Mouse (Mus musculus) megakaryocyte, adult 5-6 weeks (primary cell): ENCODE results near the gene Il21. TPM values are rescaled to one million over a fixed set of nuclear protein-coding genes. Genes with fewer than 3 reads are reported as not detected.

ENCODE experiments used
- ATAC-seq: 2 replicates; pipeline ENCODE4 v1.8.0; 2016; ENCODE audit warnings: mild to moderate bottlenecking, inconsistent platforms; ENCODE audit not compliant: poor library complexity, severe bottlenecking
- total RNA-seq, 2 experiments: library from RNA; stranded (forward) in 1 of 2; stranded (reverse) in 1 of 2; fragments of 153-499, 151-499 nt in 1 of 2; fragments of 221-1000, 200-1000 nt in 1 of 2; gene quantifications; 2 replicates each; pipeline versions ENCODE4 v1.2.3 to v1.2.4; 2015 to 2017

The Il21 gene
- not detected in 2 replicates for total RNA-seq (2015)
- total RNA-seq (2017) = not detected in 2 replicates

DNA sequence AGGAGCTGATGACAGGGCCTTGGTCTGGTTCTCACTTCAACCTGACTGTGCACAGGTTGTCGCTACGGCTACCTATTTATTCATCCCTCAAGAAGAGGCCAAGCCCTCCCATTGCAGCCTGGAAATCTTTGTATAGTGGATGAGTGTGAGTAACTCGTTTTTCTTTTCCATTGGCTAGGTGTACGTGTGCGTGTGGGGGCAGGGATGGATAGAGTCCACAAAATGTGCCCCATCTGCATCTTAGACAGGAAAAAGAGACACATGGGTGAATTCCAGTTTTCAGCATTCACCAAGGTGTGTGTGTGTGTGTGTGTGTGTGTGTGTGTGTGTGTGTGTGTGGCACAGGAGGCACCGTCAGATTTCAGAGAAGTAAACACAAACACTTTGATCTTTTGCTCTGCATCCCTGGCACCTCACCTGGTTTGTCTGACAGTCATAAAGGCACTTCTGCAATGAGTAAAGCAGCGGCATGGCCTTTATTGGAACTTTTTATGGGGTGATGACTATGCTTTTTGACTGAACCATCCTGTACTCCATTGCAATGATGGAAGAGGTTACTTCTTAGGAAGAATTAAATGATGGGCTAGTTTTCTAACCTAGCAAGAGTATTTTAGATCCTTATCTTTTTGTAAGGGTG, at the start of gene Il21:
TSS of gene Il21 (minus strand) at position 51 of the 637 bp plus-strand sequence.
- ATAC-seq = no peak

DNA sequence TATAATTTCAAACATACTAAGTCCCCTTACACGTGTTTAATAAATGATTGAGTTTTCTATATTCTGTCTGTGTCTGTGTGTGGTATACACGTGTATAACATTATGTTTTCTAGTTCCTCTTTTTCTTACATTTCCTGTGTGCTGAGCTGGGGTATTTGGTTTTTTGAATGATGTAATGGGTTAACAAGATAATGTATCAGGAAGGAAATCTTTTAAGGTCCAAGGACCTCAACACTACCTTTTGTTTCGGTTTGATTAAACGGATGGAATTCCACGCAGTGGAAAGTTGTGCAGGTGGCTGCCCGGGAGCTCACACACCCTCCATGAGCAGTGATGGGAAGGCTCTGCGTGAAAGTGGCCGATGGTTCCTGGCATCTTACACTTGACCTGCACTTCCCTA, 48.4 kb upstream of the Il21 start:
- peak; percentile 86 for ATAC-seq

GRCm38 (mm10) chr3:37280221-37280620, 47.8 kb upstream of the Il21 start:
- no peak for ATAC-seq

- no peak for ATAC-seq
Measured at GRCm38 (mm10) chr3:37274661-37275060, 42.2 kb upstream of the Il21 start.

DNA sequence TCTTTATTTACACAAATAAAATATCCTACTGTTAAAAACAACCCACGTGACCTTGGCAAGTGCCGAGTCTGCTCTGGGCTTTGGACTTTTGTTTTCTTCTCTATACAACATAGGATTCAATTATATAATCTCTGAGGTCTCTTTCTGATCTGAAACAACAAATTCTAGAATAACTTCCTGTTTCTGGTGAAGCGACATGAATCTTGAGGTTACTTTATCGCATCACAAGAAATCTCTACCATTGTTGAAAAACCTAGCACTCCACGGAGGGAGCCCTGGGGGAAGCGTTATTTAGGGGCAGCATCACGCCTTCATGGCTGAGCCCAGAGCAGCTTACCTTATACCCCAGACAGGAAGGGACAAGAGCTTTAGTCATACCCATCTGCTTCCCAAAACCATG, 40.7 kb upstream of the Il21 start:
- ATAC-seq = no peak

- ATAC-seq = peak; percentile 89
Measured at GRCm38 (mm10) chr3:37271209-37271608, 38.8 kb upstream of the Il21 start.

DNA sequence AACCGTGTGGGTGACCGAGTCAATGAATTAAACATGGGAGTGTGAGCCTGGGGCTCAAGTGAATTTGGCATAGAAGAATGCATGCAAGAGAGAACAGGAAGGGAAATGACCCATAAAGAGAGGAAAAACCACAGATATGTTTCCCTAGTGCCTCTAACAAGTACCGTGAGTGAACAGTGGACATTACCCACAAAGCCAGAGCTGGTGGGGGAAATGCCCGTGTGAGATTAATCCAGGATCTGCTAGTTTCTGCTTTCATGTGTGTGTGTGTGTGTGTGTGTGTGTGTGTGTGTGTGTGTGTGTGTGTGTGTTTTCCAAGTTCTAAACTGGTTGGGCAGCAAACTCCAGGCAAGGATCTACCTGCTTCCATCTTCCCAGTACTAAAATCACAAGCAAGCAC, 37.5 kb upstream of the Il21 start:
- no peak for ATAC-seq

DNA sequence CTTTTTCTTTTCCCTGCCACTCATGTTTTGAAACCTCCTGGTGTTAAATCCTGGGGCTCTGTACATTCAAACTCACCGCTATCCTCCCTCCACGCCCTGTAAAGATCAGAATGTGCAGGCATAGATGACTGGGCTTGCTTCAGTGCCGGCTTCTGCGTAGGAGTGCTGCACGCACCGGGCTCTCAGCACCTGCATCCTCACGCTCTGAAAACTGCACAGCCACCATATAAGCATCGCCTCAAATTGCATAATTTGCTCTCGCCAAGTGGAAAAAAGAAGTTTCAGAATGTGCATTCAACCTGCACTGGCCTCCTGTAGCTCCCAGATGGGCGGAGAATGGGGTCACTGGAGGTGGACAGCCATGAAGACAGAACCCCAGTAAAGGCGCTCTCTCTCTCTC, 35.9 kb upstream of the Il21 start:
- no peak for ATAC-seq

- no peak for ATAC-seq
Measured at GRCm38 (mm10) chr3:37259331-37259999, 27.0 kb upstream of the Il21 start.

DNA sequence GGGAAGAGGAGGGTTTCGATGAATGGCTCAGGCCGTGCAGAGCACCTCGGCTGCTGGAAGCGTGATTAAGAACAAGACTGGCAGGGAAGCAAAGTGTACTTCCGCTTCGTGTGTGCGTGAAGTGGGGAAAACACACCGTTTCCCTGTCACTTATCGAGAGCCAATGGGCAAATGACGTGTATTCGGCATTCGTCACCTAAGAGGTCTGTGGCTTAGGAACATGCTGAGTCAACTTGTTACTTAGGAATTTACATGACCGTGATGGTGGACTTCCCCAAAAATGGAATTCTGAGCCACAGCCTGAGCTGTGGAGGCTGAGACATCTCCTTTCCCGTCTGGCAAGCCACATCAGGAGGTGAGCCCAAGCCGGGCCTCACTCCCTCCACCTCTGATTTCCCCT, 25.3 kb upstream of the Il21 start:
- no peak for ATAC-seq

DNA sequence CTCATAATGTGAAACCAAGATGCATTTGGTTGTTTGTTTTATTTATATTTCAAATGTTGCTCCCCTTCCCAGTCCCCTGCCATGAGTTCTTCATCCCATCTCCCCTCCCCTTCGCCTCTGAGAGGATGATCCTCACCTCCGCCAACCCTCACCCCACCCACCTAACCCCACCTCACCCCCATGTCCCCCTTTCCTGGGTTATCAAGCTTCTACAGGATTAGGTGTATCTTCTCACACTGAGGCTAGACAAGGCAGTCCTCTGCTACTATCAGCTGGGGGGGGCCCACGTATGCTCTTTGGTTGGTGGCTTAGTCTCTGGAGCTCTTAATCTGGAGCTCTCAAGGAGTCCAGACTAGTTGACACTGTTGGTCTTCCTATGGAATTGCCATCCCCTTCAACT, 18.5 kb upstream of the Il21 start:
- no peak for ATAC-seq

DNA sequence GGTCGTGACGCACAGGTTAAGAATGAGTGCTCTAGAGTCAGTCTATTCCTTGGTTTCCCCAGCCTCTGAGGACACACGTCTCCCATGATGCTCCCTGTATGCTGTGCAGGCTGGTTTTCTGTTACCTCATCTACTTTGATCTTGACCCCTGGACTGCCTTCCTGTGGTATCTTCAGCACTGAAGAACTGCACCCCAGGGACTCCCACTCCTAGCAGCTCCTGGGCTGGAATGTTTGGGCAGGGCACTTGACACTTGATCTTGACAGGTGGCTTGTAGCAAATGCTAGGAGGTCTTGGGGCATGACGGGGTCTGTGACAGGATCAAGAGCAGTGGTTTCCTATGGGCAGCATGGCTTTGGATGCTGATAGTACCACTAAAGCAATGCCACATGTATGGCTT, 2.6 kb upstream of the Il21 start:
- no peak for ATAC-seq

- no peak for ATAC-seq
Measured at GRCm38 (mm10) chr3:37231153-37231552, 1.3 kb downstream of the Il21 start.

DNA sequence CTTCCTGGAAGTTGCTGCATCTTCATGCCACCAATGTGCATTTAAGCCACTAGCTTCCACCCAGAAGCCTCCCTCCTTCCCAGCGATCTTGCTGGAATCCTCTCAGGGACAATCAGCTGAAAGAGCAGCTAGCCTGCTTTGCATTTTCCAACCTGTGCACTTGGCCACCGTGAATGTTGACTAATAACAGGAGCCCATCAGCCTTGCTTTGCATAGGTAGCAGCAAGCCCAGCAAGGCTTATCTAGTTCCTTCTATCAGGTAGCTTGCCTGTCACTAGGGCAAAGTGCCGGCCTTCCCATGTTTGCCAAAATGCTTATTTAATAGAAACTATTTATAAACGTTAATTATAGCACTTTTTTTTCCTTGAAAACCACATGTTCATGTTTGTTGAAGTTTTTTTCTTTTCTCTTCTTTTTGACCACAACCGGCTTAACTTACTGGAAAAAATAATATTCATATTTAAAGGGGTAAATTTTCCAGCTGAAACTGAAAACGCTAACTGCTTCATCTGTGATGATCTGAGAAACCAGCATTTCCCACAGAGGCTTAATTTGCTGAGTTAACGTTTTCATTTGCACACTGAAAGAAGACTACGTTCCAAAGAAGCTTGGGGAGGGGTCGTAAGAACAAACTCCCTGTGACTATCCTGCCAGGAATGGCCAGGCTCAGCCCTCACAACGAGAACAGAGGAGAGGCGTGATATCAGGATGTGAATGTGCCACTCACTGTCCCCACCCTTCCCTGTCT, 3.2 kb downstream of the Il21 start:
- no peak for ATAC-seq

DNA sequence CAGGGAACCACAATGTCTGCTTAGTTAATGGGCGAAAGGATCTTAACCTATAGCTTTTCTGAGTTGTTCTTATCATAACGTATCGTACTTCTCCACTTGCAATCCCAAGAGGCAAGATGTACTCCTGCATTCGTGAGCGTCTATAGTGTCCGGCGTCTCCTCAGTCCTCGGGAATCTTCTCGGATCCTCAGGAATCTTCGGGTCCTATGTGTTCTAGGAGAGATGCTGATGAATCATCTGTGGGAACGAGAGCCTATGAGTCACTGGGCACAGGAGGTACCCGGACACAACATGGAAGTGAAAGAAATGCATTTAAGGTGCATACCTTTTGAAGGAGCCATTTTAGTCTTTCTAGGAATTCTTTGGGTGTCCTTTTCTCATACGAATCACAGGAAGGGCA, 7.3 kb downstream of the Il21 start:
- no peak for ATAC-seq

- ATAC-seq = no peak
Measured at GRCm38 (mm10) chr3:37219071-37219470, 13.4 kb downstream of the Il21 start.

- peak; percentile 26 for ATAC-seq
Measured at GRCm38 (mm10) chr3:37205226-37205800, 27.1 kb downstream of the Il21 start.

- ATAC-seq = peak; percentile 25; the same call in 1 of the 2 replicates
Measured at GRCm38 (mm10) chr3:37204556-37204955, 27.9 kb downstream of the Il21 start.

DNA sequence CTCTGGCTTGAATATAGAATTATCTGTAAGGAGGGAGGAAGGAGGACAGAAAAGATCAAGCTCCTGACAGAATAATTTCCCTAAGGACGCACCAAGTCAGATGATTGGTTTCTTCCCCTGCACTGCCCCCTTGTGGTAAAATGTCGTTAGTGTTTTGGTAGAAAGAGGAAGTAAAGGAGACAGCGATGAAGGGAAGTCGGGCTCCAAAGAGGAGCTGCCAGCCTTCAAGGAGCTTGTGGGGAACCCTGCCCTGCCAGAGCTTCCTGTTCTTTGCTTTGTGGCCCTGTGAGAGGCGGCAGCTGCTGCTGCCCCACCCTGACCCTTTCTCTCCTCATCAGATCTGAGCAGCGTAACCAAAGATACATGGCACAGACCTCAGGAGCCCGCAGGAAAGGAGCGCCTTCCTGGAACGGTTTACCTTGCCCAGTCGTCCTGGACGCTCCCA, 28.4 kb downstream of the Il21 start:
- ATAC-seq = peak; percentile 97

DNA sequence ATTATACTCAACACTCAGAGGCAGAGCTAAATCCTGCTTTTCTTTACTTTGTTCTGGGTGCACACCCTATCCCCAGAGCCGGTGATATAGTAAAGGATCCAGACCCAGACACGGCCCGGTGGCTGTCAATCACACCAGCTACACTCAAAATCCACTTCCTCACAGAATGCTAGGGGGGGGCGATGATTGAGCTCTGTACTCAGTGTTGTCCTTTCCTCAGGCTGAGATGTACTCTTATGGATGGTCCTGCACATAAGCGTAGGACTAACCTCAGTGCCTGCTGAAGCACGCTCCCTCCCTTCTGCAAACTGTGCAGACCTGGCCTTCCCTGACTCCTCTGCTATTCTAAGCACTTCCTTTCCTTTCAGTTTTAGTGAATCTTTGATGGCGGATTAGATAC, 29.6 kb downstream of the Il21 start:
- ATAC-seq = no peak

GRCm38 (mm10) chr3:37201122-37201916, 31.1 kb downstream of the Il21 start:
- ATAC-seq = no peak
